ENCODE assay signal across 8 mouse cellular contexts in the genomic region with DNA sequence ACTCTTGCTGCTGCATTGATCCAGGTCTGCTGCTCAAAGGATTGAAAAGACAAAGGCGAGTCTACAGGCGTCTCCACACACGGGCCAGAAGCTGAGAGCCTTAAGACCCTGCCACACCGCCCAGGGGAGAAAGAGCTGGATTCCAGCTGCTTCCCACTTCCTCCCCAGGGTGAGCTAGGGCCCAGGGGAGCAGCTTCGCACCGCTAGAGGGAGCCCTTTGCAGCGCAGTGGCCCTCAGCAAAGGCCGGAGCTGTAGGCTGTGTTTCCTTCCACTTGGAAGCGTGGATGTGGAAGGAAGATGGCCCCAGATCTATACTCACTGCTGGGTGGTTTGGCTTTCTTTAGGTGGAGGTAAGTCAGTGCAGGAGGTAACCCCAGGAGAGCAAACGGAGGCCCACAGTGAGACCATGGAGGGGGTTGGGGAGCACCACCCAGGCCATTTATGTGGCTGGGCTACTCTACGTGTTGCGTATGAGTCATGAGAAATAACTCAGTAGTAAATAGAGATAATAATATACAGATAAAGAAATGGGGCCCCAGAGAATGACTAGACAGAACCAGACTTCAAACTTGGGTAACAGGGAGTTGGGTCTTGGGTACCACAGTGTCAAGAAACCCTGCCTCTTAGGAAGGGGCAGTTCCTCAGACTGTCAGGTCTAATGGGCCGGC. TPM values are rescaled to one million over a fixed set of nuclear protein-coding genes. Genes with fewer than 3 reads are reported as not detected.
DNase-seq lines count a peak whose midpoint lies in the region; ATAC-seq lines count a peak whose summit lies in the region.

No protein-coding gene starts in this region.

- ATAC-seq in forebrain, embryonic 16.5 days = peak; percentile 61; the same call in 1 of the 2 replicates
- ATAC-seq in lung, embryonic 15.5 days (ENCODE audit: borderline replicate concordance, extremely low read depth, low FRiP score, low TSS enrichment) = peak; percentile 67; the same call in 1 of the 2 replicates

- DNase-seq in MN1 (ENCODE audit: low spot score) = peak; percentile 70
- peak; percentile 18 for DNase-seq in cerebellum, adult 11-12 months
- DNase-seq in heart, postnatal 4 days = peak; percentile 92
- peak; percentile 41 for DNase-seq in layer of hippocampus, adult 9-10 months (ENCODE audit: low spot score)
- DNase-seq in retina, postnatal 7 days (ENCODE audit: low read depth, low spot score) = peak; percentile 59
- DNase-seq in thymus, postnatal 4 days = peak; percentile 92

- no peaks in the 10 kb centered on the region for H3K4me1 ChIP-seq in forebrain, embryonic 16.5 days (replicated peaks; ENCODE audit: control insufficient read depth, insufficient read depth, low read length)
- H3K4me1 ChIP-seq in lung, embryonic 15.5 days = peaks cover 10% of the 10 kb centered on the region

- H3K27me3 ChIP-seq in forebrain, embryonic 16.5 days (replicated peaks; ENCODE audit: control insufficient read depth, insufficient read depth, low read length) = no peaks in the 10 kb centered on the region
- H3K27me3 ChIP-seq in lung, embryonic 15.5 days = no peaks in the 10 kb centered on the region

- H3K36me3 ChIP-seq in forebrain, embryonic 16.5 days (ENCODE audit: control insufficient read depth, insufficient read depth) = no peaks in the 10 kb centered on the region
- H3K36me3 ChIP-seq in lung, embryonic 15.5 days = no peaks in the 10 kb centered on the region

- WGBS in forebrain, embryonic 16.5 days = 29% methylated on average over 13 of the region's 13 CpGs
- WGBS in lung, embryonic 15.5 days = 29% methylated on average over 13 of the region's 13 CpGs

- H3K4me3 ChIP-seq in forebrain, embryonic 16.5 days (replicated peaks; ENCODE audit: low read length) = no peak overlapping the region
- H3K4me3 ChIP-seq in lung, embryonic 15.5 days = no peak overlapping the region

- H3K27ac ChIP-seq in forebrain, embryonic 16.5 days (ENCODE audit: low read length) = no peak overlapping the region
- peak overlapping the region; percentile 8; the same call in 1 of the 2 replicates for H3K27ac ChIP-seq in lung, embryonic 15.5 days

- peak overlapping the region; percentile 17; the same call in 1 of the 2 replicates for H3K4me2 ChIP-seq in forebrain, embryonic 16.5 days (ENCODE audit: low read length)
- H3K4me2 ChIP-seq in lung, embryonic 15.5 days = peak overlapping the region; percentile 41

- no peaks in the 10 kb centered on the region for H3K9me3 ChIP-seq in forebrain, embryonic 16.5 days (ENCODE audit: control insufficient read depth, low read length)
- 0 out of 2 replicates have a peak, but pooled peaks cover 5% of the 10 kb centered on the region for H3K9me3 ChIP-seq in lung, embryonic 15.5 days

- H3K9ac ChIP-seq in forebrain, embryonic 16.5 days (replicated peaks; ENCODE audit: low read depth, low read length) = no peak overlapping the region
- no peak overlapping the region for H3K9ac ChIP-seq in lung, embryonic 15.5 days

RNA-seq across cellular contexts. Expression of gene Tha1, which starts 39.5 kb away (rescaled TPM):
- polyA plus RNA-seq in forebrain, embryonic 16.5 days (2015; fragmentation: Nextera tagmentation; extraction: Ambion mirVana) = 3.7 and 5.4 TPM in 2 replicates
- 1 to 10 TPM; 3.3 to 4.0 TPM for total RNA-seq in heart, postnatal 4 days (2021)
- polyA plus RNA-seq in lung, embryonic 15.5 days (2015; fragmentation: Nextera tagmentation; extraction: Ambion mirVana) = 5.0 and 5.4 TPM in 2 replicates

RNA-seq across cellular contexts. Expression of gene Tmem235, which starts 52.3 kb away (rescaled TPM):
- polyA plus RNA-seq in forebrain, embryonic 16.5 days (2015; fragmentation: Nextera tagmentation; extraction: Ambion mirVana) = not detected in 2 replicates
- total RNA-seq in heart, postnatal 4 days (2021) = under 1 TPM in 1 of 2 experiments, not detected in 1; 0.18 TPM
- polyA plus RNA-seq in lung, embryonic 15.5 days (2015; fragmentation: Nextera tagmentation; extraction: Ambion mirVana) = not detected in 2 replicates

RNA-seq across cellular contexts. Expression of gene Socs3, which starts 57.0 kb away (rescaled TPM):
- polyA plus RNA-seq in forebrain, embryonic 16.5 days (2015; fragmentation: Nextera tagmentation; extraction: Ambion mirVana) = 11.7 and 13.7 TPM in 2 replicates
- total RNA-seq in heart, postnatal 4 days (2021) = 1 to 10 TPM; 5.5 TPM
- polyA plus RNA-seq in lung, embryonic 15.5 days (2015; fragmentation: Nextera tagmentation; extraction: Ambion mirVana) = 12.7 and 13.5 TPM in 2 replicates

Comparison
In these comparisons a context has a peak if more than half of its experiments do, and no peak if none do; other contexts are left out.
1. DNase-seq: peak in every context shown above with its lines; median percentile 92 in heart, postnatal 4 days; 92 in thymus, postnatal 4 days; 70 in MN1; 59 in retina, postnatal 7 days; 41 in layer of hippocampus, adult 9-10 months; 18 in cerebellum, adult 11-12 months.